Mouse (Mus musculus): Measurements from ENCODE around the gene Papss2. TPM values are rescaled to one million over a fixed set of nuclear protein-coding genes. Genes with fewer than 3 reads are reported as not detected.

Gene Papss2
- polyA plus RNA-seq, 2 experiments, result 3.1 to 4.3 TPM

GRCm38 (mm10) chr19:32552106-32552505 lies 43.5 kb upstream of the Papss2 start:
- WGBS (ENCODE audit: insufficient replicate concordance), result 33% methylated on average over 1 of the region's 1 CpGs
- Histone ChIP-seq H3K27ac (no peak overlapping the region), H3K9ac (replicated peaks) (no peak overlapping the region), H3K36me3 (replicated peaks; ENCODE audit: control insufficient read depth, insufficient read depth, low read depth) (no peaks in the 10 kb centered on the region), H3K9me3 (ENCODE audit: control insufficient read depth, low read length) (no peaks in the 10 kb centered on the region), H3K4me3 (ENCODE audit: insufficient read depth in 1 of 2, low read depth in 2 of 2, low read length in 2 of 2) (no peak overlapping the region), H3K27me3 (ENCODE audit: control insufficient read depth, insufficient read depth, low read length) (no peaks in the 10 kb centered on the region), H3K4me1 (replicated peaks; ENCODE audit: control insufficient read depth in 2 of 2, insufficient read depth in 2 of 2, low read length in 1 of 2) (peaks cover 0 to 2% of the 10 kb centered on the region in 2 experiments; a peak in 2 of 4 replicates), H3K4me2 (ENCODE audit: low read depth) (no peak overlapping the region)
- no peak for DNase-seq (ENCODE audit: low read depth in 3 of 3, low spot score in 3 of 3)
- TF ChIP-seq CTCF (IDR thresholded peaks at IDR 0.05; ENCODE audit: low read depth) (no peak), EP300 (IDR thresholded peaks at IDR 0.05; ENCODE audit: low read depth) (no peak)
- ATAC-seq (ENCODE audit: insufficient read depth), result no peak

DNA sequence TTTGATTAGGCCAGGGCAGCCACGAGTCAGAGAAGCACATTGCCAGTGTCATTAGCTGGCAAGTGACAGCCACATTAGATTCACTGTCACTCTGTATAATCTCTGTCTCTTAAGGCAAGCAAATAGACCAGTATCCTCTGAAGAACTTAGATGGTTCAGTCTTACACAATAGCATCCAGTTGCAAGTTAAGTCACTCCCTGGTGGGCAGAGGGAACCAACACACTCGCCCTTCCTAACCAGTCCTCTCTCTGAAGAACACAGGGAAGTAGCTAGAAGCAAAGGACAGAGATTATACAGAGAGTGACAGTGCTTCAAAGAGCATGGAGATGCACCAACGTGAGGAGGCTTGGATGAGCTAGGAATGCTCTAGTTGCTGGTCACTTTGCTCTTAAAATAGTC lies 42.3 kb upstream of the Papss2 start:
- H3K27me3 ChIP-seq (ENCODE audit: control insufficient read depth, insufficient read depth, low read length), result no peaks in the 10 kb centered on the region
- TF ChIP-seq EP300 (IDR thresholded peaks at IDR 0.05; ENCODE audit: low read depth), result no peak
- TF ChIP-seq CTCF (IDR thresholded peaks at IDR 0.05; ENCODE audit: low read depth), result no peak
- no peak overlapping the region for H3K9ac ChIP-seq (replicated peaks)
- peaks cover 0 to 2% of the 10 kb centered on the region in 2 experiments; a peak in 2 of 4 replicates for H3K4me1 ChIP-seq (replicated peaks; ENCODE audit: control insufficient read depth in 2 of 2, insufficient read depth in 2 of 2, low read length in 1 of 2)
- WGBS (ENCODE audit: insufficient replicate concordance), result 40% methylated on average over 3 of the region's 3 CpGs
- H3K4me2 ChIP-seq (ENCODE audit: low read depth), result no peak overlapping the region
- no peak for ATAC-seq (ENCODE audit: insufficient read depth)
- no peaks in the 10 kb centered on the region for H3K36me3 ChIP-seq (replicated peaks; ENCODE audit: control insufficient read depth, insufficient read depth, low read depth)
- DNase-seq (ENCODE audit: low read depth in 3 of 3, low spot score in 3 of 3), result no peak
- no peaks in the 10 kb centered on the region for H3K9me3 ChIP-seq (ENCODE audit: control insufficient read depth, low read length)
- H3K4me3 ChIP-seq (ENCODE audit: insufficient read depth in 1 of 2, low read depth in 2 of 2, low read length in 2 of 2), result no peak overlapping the region
- no peak overlapping the region for H3K27ac ChIP-seq

- H3K9ac ChIP-seq (replicated peaks), result no peak overlapping the region
- H3K4me2 ChIP-seq (ENCODE audit: low read depth), result no peak overlapping the region
- no peaks in the 10 kb centered on the region for H3K9me3 ChIP-seq (ENCODE audit: control insufficient read depth, low read length)
- no peak for DNase-seq (ENCODE audit: low read depth in 3 of 3, low spot score in 3 of 3)
- H3K27me3 ChIP-seq (ENCODE audit: control insufficient read depth, insufficient read depth, low read length), result no peaks in the 10 kb centered on the region
- TF ChIP-seq CTCF (IDR thresholded peaks at IDR 0.05; ENCODE audit: low read depth) (no peak), EP300 (IDR thresholded peaks at IDR 0.05; ENCODE audit: low read depth) (no peak)
- H3K36me3 ChIP-seq (replicated peaks; ENCODE audit: control insufficient read depth, insufficient read depth, low read depth), result no peaks in the 10 kb centered on the region
- peaks cover 0 to under 1% of the 10 kb centered on the region in 2 experiments; a peak in 2 of 4 replicates for H3K4me1 ChIP-seq (replicated peaks; ENCODE audit: control insufficient read depth in 2 of 2, insufficient read depth in 2 of 2, low read length in 1 of 2)
- no peak for ATAC-seq (ENCODE audit: insufficient read depth)
- WGBS (ENCODE audit: insufficient replicate concordance), result 37% methylated on average over 3 of the region's 3 CpGs
- no peak overlapping the region for H3K27ac ChIP-seq
- H3K4me3 ChIP-seq (ENCODE audit: insufficient read depth in 1 of 2, low read depth in 2 of 2, low read length in 2 of 2), result no peak overlapping the region
These were observed 40.3 kb upstream of the Papss2 start for GRCm38 (mm10) chr19:32555257-32555656.

DNA sequence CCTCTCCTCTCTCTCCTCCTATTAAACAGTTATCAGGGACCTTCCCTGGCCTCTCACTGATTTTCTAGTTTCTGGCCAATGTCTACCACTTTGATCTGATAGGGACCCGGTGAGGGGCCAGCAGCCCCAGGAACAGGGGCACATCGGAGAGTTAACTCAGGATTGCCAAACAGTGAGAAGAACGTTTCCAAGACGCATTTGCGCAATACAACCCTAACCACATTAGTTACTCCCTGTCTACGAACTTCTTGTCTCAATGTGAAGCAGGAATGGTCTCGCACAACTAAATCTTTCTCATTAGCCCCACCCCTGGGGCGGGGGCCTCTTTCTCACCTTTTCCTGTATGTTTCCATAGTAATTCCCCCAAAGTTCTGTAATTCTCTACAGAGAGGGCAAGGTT lies 28.6 kb upstream of the Papss2 start:
- no peak overlapping the region for H3K4me2 ChIP-seq (ENCODE audit: low read depth)

DNA sequence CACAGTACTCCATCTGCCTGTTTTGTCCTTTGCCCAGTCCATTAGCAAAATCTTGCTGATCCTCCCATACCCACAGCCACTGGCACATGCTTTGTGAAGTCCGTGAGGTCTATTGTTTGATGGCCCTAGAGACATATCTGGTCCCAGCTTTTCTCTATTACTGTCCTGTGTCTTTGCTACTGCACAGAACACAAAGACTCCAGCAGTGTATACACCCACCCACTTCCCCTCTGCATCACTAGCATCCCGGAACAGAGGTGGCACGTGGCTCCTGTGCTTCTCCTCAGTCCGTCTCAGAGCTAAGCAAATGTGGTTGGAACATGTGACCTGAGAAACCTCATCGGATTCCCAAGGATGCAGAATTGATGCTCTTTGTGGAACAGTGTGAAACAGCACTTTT lies 28.1 kb upstream of the Papss2 start:
- Histone ChIP-seq H3K4me3 (ENCODE audit: insufficient read depth in 1 of 2, low read depth in 2 of 2, low read length in 2 of 2) (no peak overlapping the region), H3K27me3 (ENCODE audit: control insufficient read depth, insufficient read depth, low read length) (no peaks in the 10 kb centered on the region), H3K4me2 (ENCODE audit: low read depth) (no peak overlapping the region), H3K9ac (replicated peaks) (no peak overlapping the region), H3K36me3 (replicated peaks; ENCODE audit: control insufficient read depth, insufficient read depth, low read depth) (no peaks in the 10 kb centered on the region), H3K4me1 (replicated peaks; ENCODE audit: control insufficient read depth in 2 of 2, insufficient read depth in 2 of 2, low read length in 1 of 2) (peaks cover 8 to 21% of the 10 kb centered on the region in 2 experiments), H3K9me3 (ENCODE audit: control insufficient read depth, low read length) (no peaks in the 10 kb centered on the region), H3K27ac (no peak overlapping the region)
- no peak for ATAC-seq (ENCODE audit: insufficient read depth)
- WGBS (ENCODE audit: insufficient replicate concordance), result 60% methylated on average over 5 of the region's 5 CpGs
- TF ChIP-seq EP300 (IDR thresholded peaks at IDR 0.05; ENCODE audit: low read depth), result no peak
- no peak for DNase-seq (ENCODE audit: low read depth in 3 of 3, low spot score in 3 of 3)

More for the DNA sequence above, 28.6 kb upstream of the Papss2 start:
- H3K9me3 ChIP-seq (ENCODE audit: control insufficient read depth, low read length), result no peaks in the 10 kb centered on the region
- 33% methylated on average over 8 of the region's 8 CpGs for WGBS (ENCODE audit: insufficient replicate concordance)
- H3K4me1 ChIP-seq (replicated peaks; ENCODE audit: control insufficient read depth in 2 of 2, insufficient read depth in 2 of 2, low read length in 1 of 2), result peaks cover 8 to 20% of the 10 kb centered on the region in 2 experiments
- no peak overlapping the region for H3K4me3 ChIP-seq (ENCODE audit: insufficient read depth in 1 of 2, low read depth in 2 of 2, low read length in 2 of 2)
- no peak overlapping the region for H3K9ac ChIP-seq (replicated peaks)
- no peak overlapping the region for H3K27ac ChIP-seq
- DNase-seq (ENCODE audit: low read depth in 3 of 3, low spot score in 3 of 3) (no peak), ATAC-seq (ENCODE audit: insufficient read depth) (no peak)
- H3K27me3 ChIP-seq (ENCODE audit: control insufficient read depth, insufficient read depth, low read length), result no peaks in the 10 kb centered on the region
- H3K36me3 ChIP-seq (replicated peaks; ENCODE audit: control insufficient read depth, insufficient read depth, low read depth), result no peaks in the 10 kb centered on the region
- TF ChIP-seq CTCF (IDR thresholded peaks at IDR 0.05; ENCODE audit: low read depth) (no peak), EP300 (IDR thresholded peaks at IDR 0.05; ENCODE audit: low read depth) (no peak)

All from liver, embryonic 14.5 days (tissue).